Mouse (Mus musculus) erythroblast, embryonic 14.5 days (primary cell): ENCODE measurements around the gene Phtf1.

Source experiments
- GATA1 ChIP-seq: IDR thresholded peaks from 2 replicates; pipeline ENCODE4 v1.6.1; 2012; ENCODE audit warnings: low read length, inconsistent platforms, mixed read lengths
- TAL1 ChIP-seq: IDR thresholded peaks from 3 replicates; pipeline ENCODE4 v1.6.1; 2012; ENCODE audit warnings: low read length, inconsistent platforms, mixed read lengths

- TF ChIP-seq TAL1, result no peak
- no peak for TF ChIP-seq GATA1
Measured at GRCm38 (mm10) chr3:103985194-103985593, 17.3 kb downstream of the Phtf1 start.
